Mouse (Mus musculus) liver, adult 2 months (tissue): Measurements from ENCODE around the gene Zscan29.

Source experiments
- CTCF ChIP-seq: fragments of 200-500 bp; IDR thresholded peaks from 2 replicates; pipeline ENCODE4 v1.5.1; 2011; ENCODE audit warnings: low read depth, low read length, control low read depth
- POLR2A ChIP-seq: fragments of 200-500 bp; IDR thresholded peaks from 2 replicates; pipeline ENCODE4 v1.6.1; 2011; ENCODE audit warnings: low read length, control low read depth; ENCODE audit not compliant: insufficient read depth; ENCODE audit errors: extremely low read depth

DNA sequence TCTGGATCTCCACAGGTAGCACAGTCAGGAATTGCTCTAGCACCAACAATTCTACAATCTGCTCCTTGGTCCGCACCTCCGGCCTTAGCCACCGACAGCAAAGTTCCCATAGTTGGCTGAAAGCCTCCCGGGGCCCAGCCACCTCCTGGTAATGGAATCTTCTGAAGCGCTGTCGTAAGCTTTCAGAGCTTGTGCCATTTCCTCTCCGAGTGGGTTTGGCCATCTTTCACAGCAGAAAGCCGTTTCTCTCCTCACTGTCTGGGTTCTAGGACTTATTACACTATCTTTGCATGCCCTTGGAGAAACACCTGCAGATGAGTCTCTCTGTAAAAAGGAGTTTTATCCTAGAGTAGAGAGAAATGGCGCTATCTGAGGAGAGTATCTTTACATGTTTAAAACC is 1.0 kb downstream of the Zscan29 start:
- no peak for TF ChIP-seq CTCF
- TF ChIP-seq POLR2A = no peak
